Mouse (Mus musculus): Measurements from ENCODE around the gene Sh3tc1. TPM values are rescaled to one million over a fixed set of nuclear protein-coding genes. Genes with fewer than 3 reads are reported as not detected.

The Sh3tc1 gene
- polyA plus RNA-seq, 1 experiment from 2014 or later, result 6.5 TPM

DNA sequence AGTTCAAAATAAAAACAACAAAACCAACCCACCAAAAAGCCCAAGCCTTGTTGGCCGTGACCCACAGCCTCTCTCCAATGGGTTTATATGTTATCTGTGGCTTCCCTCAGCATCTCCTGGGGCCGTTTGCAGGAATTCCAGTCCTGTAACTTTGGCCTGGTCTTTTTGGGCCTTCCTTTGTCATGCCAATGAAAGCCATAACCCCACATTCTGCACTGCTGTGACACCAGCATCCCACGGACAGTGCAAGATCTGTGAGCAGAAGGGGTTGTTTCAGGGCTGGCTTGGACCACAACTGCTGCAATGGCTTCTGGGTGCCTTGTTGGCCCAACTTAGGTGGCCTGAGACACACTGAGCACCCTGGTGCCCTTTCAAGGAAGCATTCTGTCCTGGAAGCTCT is 28.7 kb upstream of the Sh3tc1 start:
- no peak for ATAC-seq (ENCODE audit: insufficient read depth, low FRiP score, low read depth)
- H3K9ac ChIP-seq, result no peak overlapping the region
- H3K27ac ChIP-seq, result no peak overlapping the region
- no peak overlapping the region for H3K4me3 ChIP-seq (replicated peaks)
- no peaks in the 10 kb centered on the region for H3K36me3 ChIP-seq
- WGBS, result 74% methylated on average over 3 of the region's 3 CpGs
- H3K4me2 ChIP-seq, result no peak overlapping the region
- H3K9me3 ChIP-seq, result no peaks in the 10 kb centered on the region
- H3K4me1 ChIP-seq, result no peaks in the 10 kb centered on the region; the same call in 1 of the 2 replicates
- H3K27me3 ChIP-seq (replicated peaks), result no peaks in the 10 kb centered on the region; the same call in 1 of the 2 replicates

DNA sequence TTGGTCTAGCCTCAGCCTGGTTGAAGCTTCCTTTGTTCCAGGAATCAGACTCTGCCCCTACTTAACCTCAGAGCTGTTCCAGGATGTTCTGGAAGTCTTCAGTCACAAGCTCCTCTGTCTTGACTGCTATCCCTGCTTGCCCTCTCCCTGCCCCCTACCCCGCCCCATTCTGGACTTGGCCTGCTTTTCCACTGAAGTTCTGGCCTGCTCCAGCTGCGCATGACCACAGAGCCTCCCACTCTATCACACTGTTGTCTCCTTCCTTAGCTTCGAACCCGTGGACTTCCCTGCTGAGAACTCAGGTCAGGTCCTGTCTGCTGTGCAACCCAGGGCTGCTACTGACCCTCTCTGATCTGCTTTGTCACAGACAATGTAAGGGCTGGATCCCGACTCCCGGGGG is 26.1 kb upstream of the Sh3tc1 start:
- Histone ChIP-seq H3K27me3 (replicated peaks) (peaks cover 3% of the 10 kb centered on the region; the same call in 1 of the 2 replicates), H3K36me3 (no peaks in the 10 kb centered on the region), H3K9ac (no peak overlapping the region), H3K4me3 (replicated peaks) (no peak overlapping the region), H3K27ac (no peak overlapping the region), H3K4me1 (no peaks in the 10 kb centered on the region), H3K9me3 (no peaks in the 10 kb centered on the region), H3K4me2 (no peak overlapping the region)
- ATAC-seq (ENCODE audit: insufficient read depth, low FRiP score, low read depth), result no peak
- 75% methylated on average over 6 of the region's 6 CpGs for WGBS

GRCm38 (mm10) chr5:35762850-35763249 is 23.1 kb upstream of the Sh3tc1 start:
- H3K27ac ChIP-seq, result no peak overlapping the region
- WGBS, result 77% methylated on average over 10 of the region's 10 CpGs
- H3K4me1 ChIP-seq, result 0 out of 2 replicates have a peak, but pooled peaks cover 4% of the 10 kb centered on the region
- H3K36me3 ChIP-seq, result no peaks in the 10 kb centered on the region
- peaks cover 29% of the 10 kb centered on the region for H3K27me3 ChIP-seq (replicated peaks)
- no peak overlapping the region for H3K4me3 ChIP-seq (replicated peaks)
- ATAC-seq (ENCODE audit: insufficient read depth, low FRiP score, low read depth), result no peak
- H3K4me2 ChIP-seq, result no peak overlapping the region
- H3K9ac ChIP-seq, result no peak overlapping the region
- no peaks in the 10 kb centered on the region for H3K9me3 ChIP-seq

DNA sequence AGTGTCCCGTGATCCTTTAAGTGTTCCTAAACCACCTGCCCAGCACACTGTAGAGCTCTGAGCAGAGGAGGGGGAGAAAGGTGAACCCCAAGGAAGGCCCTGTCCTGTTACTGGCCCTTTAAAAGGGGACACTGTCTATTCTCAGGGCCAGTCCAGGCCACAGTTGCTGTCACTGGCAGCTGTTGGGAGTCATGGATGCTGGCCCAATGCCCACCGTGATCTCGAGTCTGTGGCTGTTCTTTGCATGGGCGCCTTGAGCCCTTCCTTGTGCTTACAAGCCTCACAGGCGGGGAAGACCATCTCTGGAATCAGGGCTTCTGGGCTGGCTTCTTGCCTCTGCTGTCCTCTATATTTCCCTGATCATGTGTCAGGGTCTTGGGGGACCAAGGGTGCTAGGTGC is 22.6 kb upstream of the Sh3tc1 start:
- Histone ChIP-seq H3K9ac (no peak overlapping the region), H3K27me3 (replicated peaks) (peaks cover 30% of the 10 kb centered on the region)
- no peak for ATAC-seq (ENCODE audit: insufficient read depth, low FRiP score, low read depth)

DNA sequence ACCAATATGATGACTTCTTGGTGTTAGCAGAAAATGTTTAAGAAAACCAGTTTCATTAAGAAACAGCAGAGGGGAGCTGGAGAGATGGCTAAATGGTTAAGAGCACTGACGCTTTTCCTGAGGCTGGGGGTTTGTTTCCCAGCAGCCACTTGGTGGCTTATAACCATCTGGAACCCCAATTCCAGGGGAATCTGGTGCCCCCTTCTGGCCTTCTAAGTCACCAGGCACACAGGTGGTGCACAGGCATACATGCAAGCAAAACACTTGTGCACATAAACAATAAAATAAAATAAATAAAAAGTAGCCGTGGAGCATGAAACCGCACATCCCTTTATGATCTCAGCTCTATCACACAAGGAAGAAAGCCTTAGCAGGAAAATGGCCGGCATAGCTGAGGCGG is 21.5 kb upstream of the Sh3tc1 start:
- no peak overlapping the region for H3K27ac ChIP-seq
- 66% methylated on average over 5 of the region's 5 CpGs for WGBS
- no peaks in the 10 kb centered on the region for H3K36me3 ChIP-seq
- H3K4me3 ChIP-seq (replicated peaks), result no peak overlapping the region
- H3K9ac ChIP-seq, result no peak overlapping the region
- H3K4me2 ChIP-seq, result no peak overlapping the region
- ATAC-seq (ENCODE audit: insufficient read depth, low FRiP score, low read depth), result no peak
- H3K27me3 ChIP-seq (replicated peaks), result peaks cover 38% of the 10 kb centered on the region
- 0 out of 2 replicates have a peak, but pooled peaks cover 4% of the 10 kb centered on the region for H3K4me1 ChIP-seq
- H3K9me3 ChIP-seq, result no peaks in the 10 kb centered on the region

More for the DNA sequence above, 22.6 kb upstream of the Sh3tc1 start:
- H3K4me2 ChIP-seq, result no peak overlapping the region
- 50% methylated on average over 5 of the region's 5 CpGs for WGBS
- H3K9me3 ChIP-seq, result no peaks in the 10 kb centered on the region
- 0 out of 2 replicates have a peak, but pooled peaks cover 4% of the 10 kb centered on the region for H3K4me1 ChIP-seq
- no peaks in the 10 kb centered on the region for H3K36me3 ChIP-seq
- H3K4me3 ChIP-seq (replicated peaks), result no peak overlapping the region
- no peak overlapping the region for H3K27ac ChIP-seq

DNA sequence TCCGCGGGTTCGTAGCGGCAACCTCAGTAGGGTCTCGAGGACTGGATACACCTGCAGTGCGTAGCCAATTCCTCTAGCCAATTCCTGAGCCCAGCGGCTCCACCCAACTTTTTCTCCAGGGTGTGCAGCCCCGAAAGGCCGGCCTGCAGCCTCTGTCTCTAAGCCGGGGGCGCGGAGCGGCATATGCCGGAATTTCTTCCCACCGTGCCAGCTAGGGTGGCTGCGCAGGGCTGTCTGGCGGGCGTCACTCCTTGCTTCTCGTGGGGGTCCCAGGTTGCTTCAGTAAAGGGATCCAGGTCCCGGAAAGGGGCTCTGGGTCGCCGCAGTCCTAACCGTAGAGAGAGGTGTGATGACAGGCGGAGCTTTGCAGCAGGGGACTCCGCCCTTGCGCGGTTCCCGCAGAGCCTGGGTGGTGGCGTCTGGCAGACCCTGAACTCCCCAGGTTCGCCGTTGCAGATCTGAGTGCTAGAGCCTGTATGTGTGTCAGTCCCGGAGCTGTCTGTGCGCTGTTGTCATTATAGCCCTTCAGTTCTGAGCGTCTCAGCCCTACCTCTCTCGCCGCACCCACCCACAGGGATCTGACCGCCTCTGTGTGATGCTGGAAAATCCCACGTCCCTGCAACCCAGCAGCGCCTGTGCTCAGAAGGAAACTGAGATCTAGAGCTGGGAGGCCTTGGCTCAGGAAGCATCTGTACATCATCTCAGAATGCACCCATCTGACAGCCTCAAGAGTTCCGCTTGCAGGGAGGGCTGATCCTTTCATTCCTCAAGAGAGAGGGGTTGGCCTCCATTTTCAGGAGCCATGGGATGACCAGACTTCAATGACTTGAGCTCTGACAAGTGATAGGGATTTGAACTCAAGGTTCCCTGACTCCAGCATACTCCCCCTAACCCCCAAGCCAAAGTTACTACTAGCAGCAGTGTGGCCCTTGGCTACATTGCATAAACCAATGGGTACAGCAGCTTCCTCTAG is 18.6 kb upstream of the Sh3tc1 start:
- H3K27me3 ChIP-seq (replicated peaks), result peaks cover 45% of the 10 kb centered on the region
- under 1% methylated on average over 40 of the region's 40 CpGs for WGBS
- H3K36me3 ChIP-seq, result no peaks in the 10 kb centered on the region

GRCm38 (mm10) chr5:35757639-35758001 is 17.8 kb upstream of the Sh3tc1 start, which contains the start of gene Ablim2:
Gene Ablim2, plus strand, starts transcription at chr5:35757880.
- peak; percentile 96 for ATAC-seq (ENCODE audit: insufficient read depth, low FRiP score, low read depth)
- Histone ChIP-seq H3K9me3 (no peaks in the 10 kb centered on the region), H3K36me3 (no peaks in the 10 kb centered on the region), H3K9ac (peak within 1 kb of the TSS; percentile 22; the same call in 1 of the 2 replicates), H3K4me1 (0 out of 2 replicates have a peak, but pooled peaks cover 4% of the 10 kb centered on the region), H3K4me3 (replicated peaks) (peak within 1 kb of the TSS; percentile 65), H3K27me3 (replicated peaks) (peaks cover 45% of the 10 kb centered on the region), H3K4me2 (peak within 1 kb of the TSS; percentile 99), H3K27ac (no peak within 1 kb of the TSS)
- WGBS, result 0% methylated on average over 35 of the region's 35 CpGs

More for the DNA sequence above, 18.6 kb upstream of the Sh3tc1 start:
- Histone ChIP-seq H3K27ac (no peak overlapping the region), H3K9ac (peak overlapping the region; percentile 22; the same call in 1 of the 2 replicates), H3K4me2 (peak overlapping the region; percentile 99), H3K4me1 (0 out of 2 replicates have a peak, but pooled peaks cover 4% of the 10 kb centered on the region), H3K9me3 (no peaks in the 10 kb centered on the region), H3K4me3 (replicated peaks) (peak overlapping the region; percentile 65)
- ATAC-seq (ENCODE audit: insufficient read depth, low FRiP score, low read depth), result peak; percentile 0; the same call in 1 of the 2 replicates

- H3K4me1 ChIP-seq, result 0 out of 2 replicates have a peak, but pooled peaks cover 4% of the 10 kb centered on the region
- H3K4me3 ChIP-seq (replicated peaks), result peak overlapping the region; percentile 65
- peaks cover 45% of the 10 kb centered on the region for H3K27me3 ChIP-seq (replicated peaks)
- no peak overlapping the region for H3K9ac ChIP-seq
- 13% methylated on average over 25 of the region's 26 CpGs for WGBS
- H3K27ac ChIP-seq, result no peak overlapping the region
- no peak for ATAC-seq (ENCODE audit: insufficient read depth, low FRiP score, low read depth)
- H3K4me2 ChIP-seq, result peak overlapping the region; percentile 99
- H3K9me3 ChIP-seq, result no peaks in the 10 kb centered on the region
- H3K36me3 ChIP-seq, result no peaks in the 10 kb centered on the region
Observed at GRCm38 (mm10) chr5:35756997-35757638, 17.3 kb upstream of the Sh3tc1 start.

DNA sequence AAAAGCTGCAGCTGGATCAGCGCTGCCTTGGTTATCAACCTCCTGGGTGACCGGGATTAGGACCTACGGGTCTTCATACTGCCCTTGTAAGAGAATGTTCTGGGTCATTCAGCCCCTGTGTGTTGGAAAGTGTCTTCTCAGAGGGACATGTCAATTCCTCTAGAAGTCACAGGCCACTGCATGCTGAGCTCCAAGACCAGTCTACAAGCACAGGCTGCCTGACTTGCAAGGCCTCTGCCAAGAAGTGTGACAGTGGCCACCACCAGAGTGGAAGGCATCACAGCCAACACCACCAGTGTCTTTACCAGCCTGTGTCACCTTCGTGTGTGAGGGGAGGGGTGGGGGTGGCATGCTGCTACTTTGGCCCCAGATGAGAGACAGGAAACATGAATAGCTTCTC is 16.2 kb upstream of the Sh3tc1 start:
- Histone ChIP-seq H3K4me3 (replicated peaks) (no peak overlapping the region), H3K27ac (no peak overlapping the region), H3K4me1 (0 out of 2 replicates have a peak, but pooled peaks cover 4% of the 10 kb centered on the region), H3K36me3 (no peaks in the 10 kb centered on the region), H3K9ac (no peak overlapping the region), H3K9me3 (no peaks in the 10 kb centered on the region), H3K4me2 (no peak overlapping the region), H3K27me3 (replicated peaks) (peaks cover 42% of the 10 kb centered on the region)
- ATAC-seq (ENCODE audit: insufficient read depth, low FRiP score, low read depth), result no peak
- WGBS, result 82% methylated on average over 4 of the region's 4 CpGs

GRCm38 (mm10) chr5:35755131-35755733 is 15.4 kb upstream of the Sh3tc1 start:
- H3K9ac ChIP-seq, result no peak overlapping the region
- peaks cover 39% of the 10 kb centered on the region for H3K27me3 ChIP-seq (replicated peaks)
- 0 out of 2 replicates have a peak, but pooled peaks cover 4% of the 10 kb centered on the region for H3K4me1 ChIP-seq
- 27% methylated on average over 5 of the region's 5 CpGs for WGBS
- H3K36me3 ChIP-seq, result no peaks in the 10 kb centered on the region
- H3K4me3 ChIP-seq (replicated peaks), result no peak overlapping the region
- H3K27ac ChIP-seq, result no peak overlapping the region
- no peaks in the 10 kb centered on the region for H3K9me3 ChIP-seq
- no peak overlapping the region for H3K4me2 ChIP-seq
- no peak for ATAC-seq (ENCODE audit: insufficient read depth, low FRiP score, low read depth)

DNA sequence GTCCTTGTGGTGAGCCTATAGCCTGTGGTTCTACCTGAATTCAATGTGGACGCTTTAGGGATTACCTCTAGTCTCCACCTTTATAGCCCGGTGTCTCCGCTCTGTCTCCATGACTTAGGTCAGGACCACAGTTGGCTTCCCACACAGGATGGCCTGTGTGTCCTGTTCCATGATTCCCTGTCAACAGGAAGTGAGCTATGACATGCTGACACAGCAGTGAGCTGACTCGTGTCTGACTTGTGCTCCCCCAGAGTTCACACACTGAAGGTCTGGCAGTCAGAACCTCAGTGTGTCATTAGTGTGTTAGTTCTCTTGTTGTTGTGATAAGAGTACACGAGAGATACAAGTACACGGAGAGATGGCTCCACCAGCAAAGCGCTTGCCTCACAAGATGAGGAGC is 11.2 kb upstream of the Sh3tc1 start:
- Histone ChIP-seq H3K9ac (no peak overlapping the region), H3K27me3 (replicated peaks) (peaks cover 4% of the 10 kb centered on the region; the same call in 1 of the 2 replicates), H3K27ac (no peak overlapping the region), H3K36me3 (no peaks in the 10 kb centered on the region), H3K9me3 (no peaks in the 10 kb centered on the region), H3K4me3 (replicated peaks) (no peak overlapping the region), H3K4me2 (no peak overlapping the region), H3K4me1 (no peaks in the 10 kb centered on the region)
- WGBS, result 78% methylated on average over 7 of the region's 7 CpGs
- no peak for ATAC-seq (ENCODE audit: insufficient read depth, low FRiP score, low read depth)

Measured in stomach, embryonic 15.5 days (tissue).